Mouse (Mus musculus): ENCODE measurements around the gene Hs3st2. TPM values are rescaled to one million over a fixed set of nuclear protein-coding genes. Genes with fewer than 3 reads are reported as not detected.

The Hs3st2 gene
- polyA plus RNA-seq (2012; rRNA removed), result 0.71 and 0.82 TPM in 2 replicates

GRCm38 (mm10) chr7:121391225-121391983, at the start of gene Hs3st2:
Gene Hs3st2, plus strand, starts transcription at chr7:121391859.

Data from central nervous system, embryonic 11.5 days (tissue).